In the genomic region with DNA sequence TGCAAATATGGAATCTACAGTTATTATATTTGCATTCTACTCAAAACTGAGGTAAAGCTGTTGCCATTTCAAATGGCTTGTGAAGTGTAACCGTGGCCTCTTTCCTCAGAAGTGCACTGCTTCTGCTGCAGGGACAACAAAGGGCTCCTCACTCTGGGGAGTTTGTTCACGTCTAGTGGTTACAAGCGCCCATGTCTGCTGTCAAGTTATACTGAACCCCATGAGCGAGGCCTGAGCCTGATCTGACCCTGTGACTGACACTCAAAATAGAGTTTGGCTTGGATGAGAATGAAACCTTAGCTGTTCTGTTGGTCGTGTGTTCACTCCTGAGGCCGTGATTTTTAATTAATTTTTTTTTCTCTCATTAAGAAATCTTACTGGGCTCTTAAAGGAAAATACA, we compare ENCODE assay signal across 19 mouse cellular contexts. TPM values are rescaled to one million over a fixed set of nuclear protein-coding genes. Genes with fewer than 3 reads are reported as not detected.
DNase-seq lines count a peak whose midpoint lies in the region; TF ChIP-seq lines count a peak whose summit lies in the region.
"Had no signal": no experiment of that assay in that cellular context is flagged by ENCODE, and none has a peak within 500 bp of the region (broad histone marks: within the 10 kb centered on the region; RNA-seq: fewer than 3 reads in every experiment).

No protein-coding gene starts in this region.

- intact Hi-C loops in gastrocnemius, adult 2 months (cut with DNase I), result no loop called here
- intact Hi-C loops in left cerebral cortex, adult 2 months (cut with DNase I), result no loop called here
- intact Hi-C loops in left cerebral cortex, postnatal 14 days (cut with DNase I), result no loop called here

- DNase-seq in gastrocnemius, adult 2 months, result peak; percentile 46
- DNase-seq in gastrocnemius, postnatal 10 days, result no peak
- DNase-seq in left cerebral cortex, adult 2 months (ENCODE audit: extremely low spot score in 1 of 2, low spot score in 2 of 2), result no peak
- DNase-seq in left cerebral cortex, postnatal 14 days (ENCODE audit: low spot score in 2 of 2), result no peak
- DNase-seq in cerebellum, adult 18-20 months, result no peak
- DNase-seq: adrenal gland, adult 2 months; adrenal gland, postnatal 10 days; adrenal gland, postnatal 25 days; cerebellum, adult 11 months; cerebellum, adult 2 months; cerebellum, adult 9-10 months; cerebellum, postnatal 10 days; cerebellum, postnatal 25 days; forebrain, postnatal 0 days had no signal

- peak overlapping the region; percentile 91 for H3K27ac ChIP-seq in gastrocnemius, adult 2 months
- H3K27ac ChIP-seq in left cerebral cortex, adult 2 months, result peak overlapping the region; percentile 76
- H3K27ac ChIP-seq: embryonic facial prominence, embryonic 10.5 days; embryonic facial prominence, embryonic 12.5 days; forebrain, embryonic 13.5 days; forebrain, embryonic 15.5 days had no signal

- no peak for TF ChIP-seq CTCF in gastrocnemius, adult 2 months (IDR thresholded peaks at IDR 0.05)
- TF ChIP-seq CTCF in left cerebral cortex, adult 2 months (IDR thresholded peaks at IDR 0.05), result no peak

- H3K4me3 ChIP-seq in gastrocnemius, adult 2 months, result no peak overlapping the region
- H3K4me3 ChIP-seq in left cerebral cortex, adult 2 months, result no peak overlapping the region
- H3K4me3 ChIP-seq: embryonic facial prominence, embryonic 10.5 days; embryonic facial prominence, embryonic 12.5 days; forebrain, embryonic 13.5 days; forebrain, embryonic 15.5 days had no signal

RNA-seq across cellular contexts. Expression of a gene that starts 38.8 kb away (rescaled TPM):
- total RNA-seq in gastrocnemius, adult 2 months (2021), result 10 to 100 TPM; 37.7 to 44.8 TPM
- total RNA-seq in gastrocnemius, postnatal 10 days (2021), result 10 to 100 TPM; 27.6 to 46.7 TPM
- total RNA-seq in left cerebral cortex, adult 2 months (2021), result 100 to 1,000 TPM; 130 to 135 TPM
- total RNA-seq in left cerebral cortex, postnatal 14 days (2021), result 100 to 1,000 TPM; 106 to 116 TPM
- total RNA-seq: MEL had no signal
